9 mouse cellular contexts compared by ENCODE assay signal in the genomic region with DNA sequence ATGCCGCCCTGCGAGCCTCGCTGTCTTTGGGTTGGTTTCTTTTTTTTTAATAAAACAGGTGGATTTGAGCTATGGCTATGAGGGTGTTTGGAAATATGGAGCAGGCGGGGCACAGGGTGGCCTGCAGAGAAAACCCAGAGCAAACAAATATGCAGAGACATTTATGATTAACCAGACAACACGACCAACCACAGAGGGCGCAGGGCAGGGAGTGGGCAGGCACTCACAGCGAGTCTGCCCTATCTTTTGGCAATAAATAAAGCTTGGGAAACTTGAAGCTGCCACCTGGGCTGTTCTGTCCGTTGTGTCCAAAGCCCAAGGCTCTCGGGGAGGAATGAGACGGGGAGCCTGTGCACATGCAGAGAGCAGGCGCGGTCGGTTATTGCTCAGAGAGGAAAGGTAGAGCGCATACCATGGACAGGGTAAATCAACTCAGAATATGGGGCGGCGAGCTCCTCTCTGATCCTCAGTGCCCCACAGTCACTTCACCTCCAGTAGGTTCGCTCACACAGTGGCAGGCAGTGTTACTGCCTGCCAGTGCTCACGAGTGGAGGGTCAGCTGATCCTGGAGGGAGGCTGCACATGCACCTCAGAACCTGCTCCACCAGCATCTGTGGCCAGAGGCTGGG. TPM values are rescaled to one million over a fixed set of nuclear protein-coding genes. Genes with fewer than 3 reads are reported as not detected.
DNase-seq lines count a peak whose midpoint lies in the region; ATAC-seq lines count a peak whose summit lies in the region.
"Had no signal": no experiment of that assay in that cellular context is flagged by ENCODE, and none has a peak within 500 bp of the region (broad histone marks: within the 10 kb centered on the region; RNA-seq: fewer than 3 reads in every experiment).

No protein-coding gene starts in this region.

- peaks cover 21% of the 10 kb centered on the region for H3K4me1 ChIP-seq in forebrain, embryonic 15.5 days
- peaks cover 7% of the 10 kb centered on the region; the same call in 1 of the 2 replicates for H3K4me1 ChIP-seq in forebrain, embryonic 11.5 days (replicated peaks; ENCODE audit: control insufficient read depth, insufficient read depth, low read length)
- H3K4me1 ChIP-seq in megakaryocyte, embryonic 14.5 days, result peaks cover 74% of the 10 kb centered on the region
- peaks cover 25% of the 10 kb centered on the region for H3K4me1 ChIP-seq in kidney, embryonic 16.5 days (ENCODE audit: insufficient read depth, low read length)
- H3K4me1 ChIP-seq in neural tube, embryonic 15.5 days, result peaks cover 21% of the 10 kb centered on the region

- H3K4me2 ChIP-seq in forebrain, embryonic 15.5 days (replicated peaks), result no peak overlapping the region
- no peak overlapping the region for H3K4me2 ChIP-seq in forebrain, embryonic 11.5 days (ENCODE audit: low read depth, low read length, severe bottlenecking)
- no peak overlapping the region for H3K4me2 ChIP-seq in kidney, embryonic 16.5 days (replicated peaks; ENCODE audit: low read depth, low read length)
- no peak overlapping the region for H3K4me2 ChIP-seq in neural tube, embryonic 15.5 days

- no peak for DNase-seq in forebrain, embryonic 11.5 days (ENCODE audit: low spot score)
- no peak for DNase-seq in adipocyte (ENCODE audit: low spot score)
- no peak for DNase-seq in layer of hippocampus, adult 8-10 months (ENCODE audit: low spot score in 2 of 2)
- DNase-seq: liver, embryonic 13.5 days had no signal

- ATAC-seq in forebrain, embryonic 15.5 days (replicated peaks), result no peak
- ATAC-seq in forebrain, embryonic 11.5 days (replicated peaks; ENCODE audit: low FRiP score), result no peak
- no peak for ATAC-seq in megakaryocyte, adult 5-6 weeks (ENCODE audit: poor library complexity, severe bottlenecking)
- ATAC-seq in kidney, embryonic 16.5 days (ENCODE audit: low FRiP score, low TSS enrichment), result 0 out of 2 replicates have a peak, but pooled peaks have one; percentile 1
- ATAC-seq in neural tube, embryonic 15.5 days (ENCODE audit: low FRiP score), result no peak

- no peaks in the 10 kb centered on the region for H3K27me3 ChIP-seq in forebrain, embryonic 15.5 days
- no peaks in the 10 kb centered on the region for H3K27me3 ChIP-seq in forebrain, embryonic 11.5 days (ENCODE audit: control insufficient read depth, insufficient read depth, low read length)
- no peaks in the 10 kb centered on the region for H3K27me3 ChIP-seq in megakaryocyte, embryonic 14.5 days (replicated peaks)
- 0 out of 2 replicates have a peak, but pooled peaks cover under 1% of the 10 kb centered on the region for H3K27me3 ChIP-seq in kidney, embryonic 16.5 days (ENCODE audit: insufficient read depth, low read length)
- no peaks in the 10 kb centered on the region for H3K27me3 ChIP-seq in neural tube, embryonic 15.5 days (replicated peaks)

- WGBS in forebrain, embryonic 15.5 days, result 85% methylated on average over 18 of the region's 18 CpGs
- WGBS in forebrain, embryonic 11.5 days, result 87% methylated on average over 18 of the region's 18 CpGs
- WGBS in kidney, embryonic 16.5 days, result 69% methylated on average over 18 of the region's 18 CpGs
- WGBS in neural tube, embryonic 15.5 days, result 77% methylated on average over 18 of the region's 18 CpGs

- 0 out of 2 replicates have a peak overlapping the region, but pooled peaks have one; percentile 16 for H3K27ac ChIP-seq in forebrain, embryonic 15.5 days (replicated peaks)
- H3K27ac ChIP-seq in forebrain, embryonic 11.5 days (ENCODE audit: low read depth, low read length), result no peak overlapping the region
- H3K27ac ChIP-seq in kidney, embryonic 16.5 days (ENCODE audit: low read length), result peak overlapping the region; percentile 47
- H3K27ac ChIP-seq in neural tube, embryonic 15.5 days (replicated peaks), result 0 out of 2 replicates have a peak overlapping the region, but pooled peaks have one; percentile 35
- H3K27ac ChIP-seq: liver, embryonic 13.5 days had no signal

- H3K9ac ChIP-seq in forebrain, embryonic 15.5 days (replicated peaks), result no peak overlapping the region
- no peak overlapping the region for H3K9ac ChIP-seq in forebrain, embryonic 11.5 days (ENCODE audit: low read length)
- H3K9ac ChIP-seq in kidney, embryonic 16.5 days (replicated peaks; ENCODE audit: low read length), result no peak overlapping the region
- H3K9ac ChIP-seq in neural tube, embryonic 15.5 days (replicated peaks), result no peak overlapping the region; the same call in 1 of the 2 replicates
- H3K9ac ChIP-seq: liver, embryonic 13.5 days had no signal

- H3K9me3 ChIP-seq in forebrain, embryonic 15.5 days, result no peaks in the 10 kb centered on the region
- no peaks in the 10 kb centered on the region for H3K9me3 ChIP-seq in forebrain, embryonic 11.5 days (ENCODE audit: control insufficient read depth, low read length)
- H3K9me3 ChIP-seq in megakaryocyte, embryonic 14.5 days, result no peaks in the 10 kb centered on the region
- no peaks in the 10 kb centered on the region for H3K9me3 ChIP-seq in kidney, embryonic 16.5 days (ENCODE audit: low read length)
- no peaks in the 10 kb centered on the region for H3K9me3 ChIP-seq in neural tube, embryonic 15.5 days (replicated peaks)
- H3K9me3 ChIP-seq: liver, embryonic 13.5 days had no signal

- H3K36me3 ChIP-seq in forebrain, embryonic 15.5 days, result peaks cover 89% of the 10 kb centered on the region
- peaks cover 20% of the 10 kb centered on the region for H3K36me3 ChIP-seq in forebrain, embryonic 11.5 days (ENCODE audit: control insufficient read depth, insufficient read depth, low read length)
- peaks cover 98% of the 10 kb centered on the region for H3K36me3 ChIP-seq in megakaryocyte, embryonic 14.5 days (replicated peaks; ENCODE audit: low read length)
- H3K36me3 ChIP-seq in kidney, embryonic 16.5 days (ENCODE audit: insufficient read depth, low read length), result peaks cover 67% of the 10 kb centered on the region
- H3K36me3 ChIP-seq in neural tube, embryonic 15.5 days, result peaks cover 96% of the 10 kb centered on the region

- H3K4me3 ChIP-seq in forebrain, embryonic 15.5 days, result no peak overlapping the region
- H3K4me3 ChIP-seq in forebrain, embryonic 11.5 days (ENCODE audit: low read depth, low read length), result no peak overlapping the region
- H3K4me3 ChIP-seq in megakaryocyte, embryonic 14.5 days (replicated peaks), result peak overlapping the region; percentile 10
- no peak overlapping the region for H3K4me3 ChIP-seq in kidney, embryonic 16.5 days (ENCODE audit: low read length)
- H3K4me3 ChIP-seq in neural tube, embryonic 15.5 days (replicated peaks), result no peak overlapping the region
- H3K4me3 ChIP-seq: liver, embryonic 13.5 days had no signal

RNA-seq across cellular contexts. Expression of a gene that starts 7.9 kb away (rescaled TPM):
- 437 and 444 TPM in 2 replicates for polyA plus RNA-seq in forebrain, embryonic 15.5 days (2015; fragmentation: Nextera tagmentation; extraction: Ambion mirVana)
- 401 and 414 TPM in 2 replicates for polyA plus RNA-seq in forebrain, embryonic 11.5 days (2014; fragmentation: Nextera tagmentation; extraction: Ambion mirVana)
- 1,192 and 1,533 TPM in 2 replicates for polyA plus RNA-seq in megakaryocyte, embryonic 14.5 days (2012; ENCODE audit: insufficient read depth, low replicate concordance)
- total RNA-seq in megakaryocyte, adult 5-6 weeks (2015), result 161 and 162 TPM in 2 replicates
- 31.0 and 34.7 TPM in 2 replicates for total RNA-seq in megakaryocyte, adult 5-6 weeks (2017)
- 676 and 688 TPM in 2 replicates for polyA plus RNA-seq in kidney, embryonic 16.5 days (2015; fragmentation: Nextera tagmentation; extraction: Ambion mirVana)
- 553 and 558 TPM in 2 replicates for polyA plus RNA-seq in neural tube, embryonic 15.5 days (2015; fragmentation: Nextera tagmentation; extraction: Ambion mirVana)
- 100 to 1,000 TPM; 315 to 328 (median 323) TPM for total RNA-seq in layer of hippocampus, adult 8-10 months (2022)

RNA-seq across cellular contexts. Expression of a gene that starts 10.1 kb away (rescaled TPM):
- polyA plus RNA-seq in forebrain, embryonic 15.5 days (2015; fragmentation: Nextera tagmentation; extraction: Ambion mirVana), result 29.7 and 39.5 TPM in 2 replicates
- 10.4 and 15.0 TPM in 2 replicates for polyA plus RNA-seq in forebrain, embryonic 11.5 days (2014; fragmentation: Nextera tagmentation; extraction: Ambion mirVana)
- 4.8 and 11.7 TPM in 2 replicates for polyA plus RNA-seq in megakaryocyte, embryonic 14.5 days (2012; ENCODE audit: insufficient read depth, low replicate concordance)
- 1.6 and 2.2 TPM in 2 replicates for total RNA-seq in megakaryocyte, adult 5-6 weeks (2015)
- 1.4 TPM in 1 of 2 replicates, not detected in the other for total RNA-seq in megakaryocyte, adult 5-6 weeks (2017)
- 6.4 and 7.3 TPM in 2 replicates for polyA plus RNA-seq in kidney, embryonic 16.5 days (2015; fragmentation: Nextera tagmentation; extraction: Ambion mirVana)
- polyA plus RNA-seq in neural tube, embryonic 15.5 days (2015; fragmentation: Nextera tagmentation; extraction: Ambion mirVana), result 91.9 and 93.0 TPM in 2 replicates
- 100 to 1,000 TPM; 295 to 345 (median 308) TPM for total RNA-seq in layer of hippocampus, adult 8-10 months (2022)

RNA-seq across cellular contexts. Expression of a gene that starts 14.9 kb away (rescaled TPM):
- 20.3 and 21.5 TPM in 2 replicates for polyA plus RNA-seq in forebrain, embryonic 15.5 days (2015; fragmentation: Nextera tagmentation; extraction: Ambion mirVana)
- 26.5 and 31.6 TPM in 2 replicates for polyA plus RNA-seq in forebrain, embryonic 11.5 days (2014; fragmentation: Nextera tagmentation; extraction: Ambion mirVana)
- polyA plus RNA-seq in megakaryocyte, embryonic 14.5 days (2012; ENCODE audit: insufficient read depth, low replicate concordance), result 153 and 200 TPM in 2 replicates
- 58.0 and 60.7 TPM in 2 replicates for total RNA-seq in megakaryocyte, adult 5-6 weeks (2015)
- total RNA-seq in megakaryocyte, adult 5-6 weeks (2017), result 142 and 146 TPM in 2 replicates
- 18.2 and 20.2 TPM in 2 replicates for polyA plus RNA-seq in kidney, embryonic 16.5 days (2015; fragmentation: Nextera tagmentation; extraction: Ambion mirVana)
- 16.9 and 17.3 TPM in 2 replicates for polyA plus RNA-seq in neural tube, embryonic 15.5 days (2015; fragmentation: Nextera tagmentation; extraction: Ambion mirVana)
- total RNA-seq in layer of hippocampus, adult 8-10 months (2022), result 100 to 1,000 TPM in 1 of 4 experiments, 10 to 100 TPM in 3; 94.2 to 111 (median 96.5) TPM

RNA-seq across cellular contexts. Expression of a gene that starts 17.6 kb away (rescaled TPM):
- 33.0 and 34.9 TPM in 2 replicates for polyA plus RNA-seq in forebrain, embryonic 15.5 days (2015; fragmentation: Nextera tagmentation; extraction: Ambion mirVana)
- 58.3 and 66.4 TPM in 2 replicates for polyA plus RNA-seq in forebrain, embryonic 11.5 days (2014; fragmentation: Nextera tagmentation; extraction: Ambion mirVana)
- 171 and 203 TPM in 2 replicates for polyA plus RNA-seq in megakaryocyte, embryonic 14.5 days (2012; ENCODE audit: insufficient read depth, low replicate concordance)
- total RNA-seq in megakaryocyte, adult 5-6 weeks (2015), result 29.5 and 29.6 TPM in 2 replicates
- total RNA-seq in megakaryocyte, adult 5-6 weeks (2017), result 22.4 and 36.1 TPM in 2 replicates
- polyA plus RNA-seq in kidney, embryonic 16.5 days (2015; fragmentation: Nextera tagmentation; extraction: Ambion mirVana), result 15.9 and 16.8 TPM in 2 replicates
- 19.4 and 20.5 TPM in 2 replicates for polyA plus RNA-seq in neural tube, embryonic 15.5 days (2015; fragmentation: Nextera tagmentation; extraction: Ambion mirVana)
- total RNA-seq in layer of hippocampus, adult 8-10 months (2022), result 10 to 100 TPM; 47.2 to 63.6 (median 58.0) TPM

RNA-seq across cellular contexts. Expression of a gene that starts 25.1 kb away (rescaled TPM):
- polyA plus RNA-seq in forebrain, embryonic 15.5 days (2015; fragmentation: Nextera tagmentation; extraction: Ambion mirVana), result 13.4 TPM in 2 replicates
- polyA plus RNA-seq in forebrain, embryonic 11.5 days (2014; fragmentation: Nextera tagmentation; extraction: Ambion mirVana), result 12.5 and 13.6 TPM in 2 replicates
- polyA plus RNA-seq in megakaryocyte, embryonic 14.5 days (2012; ENCODE audit: insufficient read depth, low replicate concordance), result 151 and 347 TPM in 2 replicates
- total RNA-seq in megakaryocyte, adult 5-6 weeks (2015), result 32.4 and 33.0 TPM in 2 replicates
- total RNA-seq in megakaryocyte, adult 5-6 weeks (2017), result 41.9 and 46.7 TPM in 2 replicates
- 16.1 and 17.6 TPM in 2 replicates for polyA plus RNA-seq in kidney, embryonic 16.5 days (2015; fragmentation: Nextera tagmentation; extraction: Ambion mirVana)
- polyA plus RNA-seq in neural tube, embryonic 15.5 days (2015; fragmentation: Nextera tagmentation; extraction: Ambion mirVana), result 11.7 and 12.8 TPM in 2 replicates
- total RNA-seq in layer of hippocampus, adult 8-10 months (2022), result 10 to 100 TPM; 19.9 to 52.8 (median 29.8) TPM
